Mouse (Mus musculus) cerebellum, postnatal 36 days (tissue): ENCODE measurements around the gene Dysf.

Experiments
- DNase-seq, 2 experiments: peaks; one replicate each; pipeline ENCODE4 v3.0.0; 2021 to 2022; ENCODE audit warnings: mixed read lengths in 2 of 2

Dysf gene

DNA sequence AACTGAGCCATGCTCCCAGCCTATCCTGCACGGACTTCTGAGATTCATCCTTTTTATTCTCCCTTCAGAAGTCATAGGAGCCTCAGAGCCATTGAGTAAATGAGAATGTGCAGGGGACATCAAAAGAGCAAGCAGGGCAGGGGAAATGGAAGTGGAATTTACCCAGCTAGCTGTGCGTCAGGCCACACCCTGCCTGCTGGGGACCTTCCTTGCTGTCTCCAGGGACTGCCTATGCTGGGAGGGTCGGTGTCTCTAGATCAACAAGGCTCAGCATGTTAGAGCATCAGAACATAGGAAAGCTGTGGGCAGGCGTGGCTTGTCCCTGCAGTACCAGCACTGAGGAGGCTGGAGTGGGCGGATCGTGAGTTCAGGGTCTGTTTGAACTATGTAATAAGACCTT lies 42.6 kb downstream of the Dysf start:
- DNase-seq: no peak

DNA sequence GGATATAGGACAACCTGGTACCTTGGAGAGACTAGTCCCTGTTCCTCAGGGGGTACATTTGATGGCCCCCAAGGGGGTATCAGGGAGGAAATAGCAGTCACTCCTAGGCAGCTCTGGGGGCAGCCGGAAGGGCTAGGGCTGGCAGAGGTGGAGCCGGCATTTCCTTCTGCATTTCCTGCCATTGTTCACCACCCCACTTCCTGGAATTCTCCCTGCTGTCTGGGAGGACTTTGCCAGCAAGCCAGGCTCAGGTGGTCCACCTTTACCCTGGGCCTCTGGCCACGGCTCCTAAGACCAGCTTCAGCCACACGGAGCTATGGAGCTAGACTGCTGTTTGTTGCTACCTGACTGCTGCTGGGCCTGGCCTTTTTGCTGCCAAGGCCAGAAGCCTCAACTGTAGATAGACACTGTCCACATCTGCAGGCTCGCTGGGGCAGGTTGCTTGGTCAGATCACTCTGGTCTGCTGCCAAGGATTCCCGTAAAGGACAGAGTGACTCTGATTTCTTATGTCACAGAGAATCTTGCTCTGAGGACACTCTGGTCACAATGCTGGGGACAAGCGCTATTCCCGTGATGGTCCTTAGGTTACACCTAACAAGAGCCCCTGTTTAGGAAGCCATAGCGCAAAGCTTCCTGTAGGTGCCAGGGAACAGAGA lies 45.6 kb downstream of the Dysf start:
- DNase-seq: no peak

DNA sequence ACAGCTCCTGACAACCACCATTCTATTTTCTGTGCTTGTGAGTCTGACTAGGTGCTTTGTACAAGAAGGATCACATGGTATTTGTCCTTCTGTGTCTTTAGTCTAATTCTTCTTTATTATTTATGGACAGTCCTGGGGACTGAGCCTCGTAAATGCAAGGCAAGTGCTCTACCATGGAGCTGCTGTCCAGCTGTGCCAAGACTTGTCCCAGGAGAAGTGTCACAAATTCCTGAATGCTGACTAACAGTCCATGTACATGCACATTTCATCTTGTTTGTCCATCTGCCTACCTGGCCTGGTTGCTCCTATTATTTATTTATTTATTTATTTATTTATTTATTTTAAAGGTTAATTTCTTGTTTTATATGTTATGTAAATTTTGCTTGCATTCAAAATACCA lies 47.2 kb downstream of the Dysf start:
- no peak for DNase-seq

DNA sequence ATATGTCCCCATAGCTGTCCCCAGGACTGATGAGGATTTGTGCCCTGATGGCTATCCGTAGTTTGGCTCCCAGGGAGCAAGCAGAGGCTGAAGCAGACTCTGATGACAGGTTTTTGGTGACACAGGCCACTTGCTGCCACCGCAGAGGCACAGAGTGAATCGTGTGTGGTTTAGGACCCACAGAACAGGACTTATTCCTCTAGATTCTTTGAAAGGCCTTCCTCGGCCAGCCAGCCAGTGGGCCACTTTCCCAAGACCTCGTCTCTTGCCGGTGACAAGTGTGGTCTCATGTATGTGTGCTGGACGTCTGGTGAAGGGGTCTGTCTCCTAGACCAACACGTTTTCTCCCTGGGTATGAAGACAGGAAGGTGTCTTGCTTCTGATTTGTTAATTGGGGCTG lies 48.8 kb downstream of the Dysf start:
- DNase-seq: no peak

DNA sequence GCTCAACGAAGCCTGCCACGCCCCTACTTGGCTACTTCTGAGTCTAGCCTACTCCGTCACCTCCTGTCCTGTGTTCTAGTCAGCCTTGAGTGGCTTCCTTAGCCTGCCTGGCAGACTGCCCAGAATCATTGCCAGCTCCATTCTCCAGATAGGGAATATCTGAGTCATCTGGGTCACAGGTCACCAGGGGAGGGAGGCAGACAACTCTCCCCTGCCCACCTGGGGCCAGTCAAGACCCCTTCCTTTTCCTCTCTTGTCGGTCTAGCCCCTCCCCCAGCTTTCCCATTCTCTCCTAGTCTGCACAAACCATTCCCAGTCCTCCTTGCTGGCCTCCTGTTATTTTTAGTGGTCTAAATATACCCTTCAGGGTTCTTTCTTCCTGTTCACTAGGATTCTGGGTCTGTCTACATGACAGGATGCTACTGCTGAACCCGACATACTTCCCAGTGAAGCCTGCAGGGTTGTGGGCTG lies 50.3 kb downstream of the Dysf start:
- DNase-seq: peak in 1 of 2 experiments; percentile 11

DNA sequence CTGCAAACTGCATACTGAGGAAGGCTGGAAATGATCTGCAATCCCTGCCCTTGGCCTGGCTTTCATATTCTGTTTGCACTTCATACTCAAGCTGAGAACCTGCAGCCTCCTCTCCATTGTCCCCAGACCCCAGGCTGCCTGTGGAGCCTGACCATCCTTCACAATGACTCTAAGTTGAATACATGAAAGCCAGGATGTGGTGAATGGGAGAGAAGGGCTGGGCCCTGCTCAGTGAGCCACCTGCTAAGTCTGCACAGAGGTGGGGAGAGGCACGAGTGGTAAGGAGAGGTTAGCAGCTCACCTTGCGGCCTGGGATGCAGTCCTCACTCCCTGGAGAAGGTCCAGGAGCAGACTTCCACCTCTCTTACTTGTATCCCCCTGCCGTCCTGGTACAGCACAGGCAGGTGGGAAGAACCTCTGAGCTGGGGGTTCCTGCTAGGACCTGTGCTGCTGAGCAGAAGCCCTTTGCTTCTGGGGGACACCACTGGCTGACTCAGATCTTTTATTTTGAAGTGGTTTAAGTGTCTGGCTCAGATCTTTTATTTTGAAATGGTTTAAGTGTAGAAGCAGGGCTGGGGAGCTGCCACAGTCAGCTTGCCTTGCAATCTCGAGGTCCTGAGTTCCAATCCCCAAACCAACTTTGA lies 51.5 kb downstream of the Dysf start:
- DNase-seq: no peak

DNA sequence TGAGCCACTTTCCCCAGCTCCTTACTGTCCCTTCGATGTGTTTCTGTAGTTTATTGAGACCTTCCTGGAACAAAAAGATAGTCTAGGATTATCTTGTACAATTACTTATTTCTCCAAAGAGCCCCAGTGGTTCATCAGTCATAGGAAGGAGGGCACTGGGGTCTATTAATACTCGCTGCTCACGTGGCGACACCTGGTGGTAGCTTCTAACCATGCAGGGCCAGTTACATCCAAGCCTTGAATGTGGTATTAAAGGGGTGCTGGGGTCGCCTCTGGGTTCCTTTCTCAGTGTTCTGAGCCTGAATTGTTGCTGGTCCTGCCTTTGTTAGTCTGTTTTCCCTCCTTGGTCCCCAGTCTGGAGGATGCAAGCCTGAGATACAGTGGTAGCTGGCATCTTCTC lies 52.9 kb downstream of the Dysf start:
- DNase-seq: peak; percentile 56 to 57

DNA sequence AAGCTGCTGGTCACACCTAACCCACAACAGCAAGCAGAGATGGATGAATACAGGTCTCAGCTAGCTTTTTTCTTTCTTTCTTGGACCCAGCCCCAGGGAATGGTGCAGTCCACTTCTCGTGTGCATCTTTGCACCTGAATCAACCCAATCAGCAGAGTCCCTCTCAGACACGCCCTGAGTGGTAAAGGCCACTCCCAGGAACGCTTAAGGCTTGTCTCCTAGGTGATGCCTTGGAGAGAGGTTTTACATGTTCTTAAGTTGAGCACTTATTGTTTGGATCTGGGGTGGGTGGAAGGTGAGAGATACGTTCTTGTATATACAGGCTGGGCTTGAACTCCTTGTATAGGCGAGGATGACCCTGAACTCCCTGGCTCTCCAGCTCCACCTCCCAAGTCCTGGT lies 54.2 kb downstream of the Dysf start:
- DNase-seq: no peak

DNA sequence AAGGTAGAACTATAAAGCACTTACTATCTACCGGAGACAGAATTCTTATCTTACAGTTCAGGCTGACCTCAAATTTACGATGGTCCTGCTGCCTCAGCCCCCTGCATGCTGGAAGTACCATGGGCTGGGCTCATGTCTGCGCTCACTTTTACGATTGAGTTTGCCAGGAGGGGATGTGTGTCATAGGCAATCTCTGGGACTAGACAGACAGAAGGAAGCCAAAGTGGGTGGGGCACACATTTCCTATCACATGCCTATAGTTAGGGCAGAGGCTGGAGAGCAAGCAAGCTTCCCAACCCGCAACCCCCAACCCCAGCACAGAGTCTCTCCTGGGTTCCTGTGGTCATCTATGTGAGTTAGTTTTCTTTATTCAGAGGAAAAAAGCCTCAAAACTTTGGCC lies 59.8 kb downstream of the Dysf start:
- DNase-seq: no peak

DNA sequence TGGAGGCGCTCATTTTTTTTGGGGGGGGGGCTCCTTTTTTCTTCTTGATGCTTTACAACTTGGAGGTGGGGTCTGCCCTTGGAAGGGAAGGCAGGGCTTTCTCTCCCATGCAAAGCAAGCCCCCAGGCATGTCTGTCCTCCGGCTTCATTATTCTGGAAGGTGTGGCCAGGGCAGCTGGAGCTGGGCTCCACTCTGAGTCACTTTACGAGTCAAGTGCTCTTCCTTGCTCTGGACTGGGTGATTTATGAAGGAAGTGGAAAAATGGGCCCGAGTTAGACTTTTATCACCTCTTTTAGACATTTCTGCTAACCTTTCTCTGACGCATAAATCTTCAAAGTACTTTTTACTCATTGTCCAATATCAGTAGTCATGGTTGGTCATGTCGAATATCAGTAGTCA lies 61.9 kb downstream of the Dysf start:
- no peak for DNase-seq

DNA sequence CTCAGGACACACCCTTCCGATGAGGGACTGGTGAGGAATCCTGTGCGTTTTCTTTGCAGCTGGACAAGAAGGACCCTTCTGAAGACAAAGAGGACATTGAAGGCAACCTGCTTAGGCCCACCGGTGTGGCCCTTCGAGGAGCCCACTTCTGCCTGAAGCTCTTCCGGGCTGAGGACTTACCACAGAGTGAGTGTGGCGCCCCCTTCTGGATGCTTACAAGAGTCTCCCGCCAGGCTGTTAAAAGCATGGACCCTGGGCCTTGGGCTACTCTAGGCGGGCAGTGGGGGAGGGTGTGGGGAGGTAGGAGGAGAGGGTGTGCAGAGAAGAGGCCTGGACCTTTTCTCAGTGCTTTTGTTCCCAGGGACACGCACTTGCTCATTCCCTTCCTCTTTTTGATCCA lies 64.2 kb downstream of the Dysf start:
- DNase-seq: no peak

DNA sequence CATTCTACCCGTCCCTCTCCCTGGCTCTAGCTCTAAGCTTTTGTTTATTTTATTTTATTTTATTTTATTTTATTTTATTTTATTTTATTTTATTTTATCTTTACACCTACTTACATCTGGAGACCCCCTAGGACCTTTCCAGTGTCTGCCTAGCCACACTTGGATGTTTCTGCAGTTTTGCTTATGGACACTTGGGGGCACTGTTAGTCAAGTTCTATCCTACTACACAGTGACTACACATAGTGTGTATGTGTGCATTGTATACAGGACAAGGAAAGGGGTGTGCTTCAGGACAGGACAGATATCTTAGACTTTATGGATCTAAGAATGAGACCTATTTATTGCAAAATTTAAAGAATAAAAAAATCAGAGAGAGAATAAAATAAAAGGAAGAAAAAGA lies 69.8 kb downstream of the Dysf start:
- no peak for DNase-seq

DNA sequence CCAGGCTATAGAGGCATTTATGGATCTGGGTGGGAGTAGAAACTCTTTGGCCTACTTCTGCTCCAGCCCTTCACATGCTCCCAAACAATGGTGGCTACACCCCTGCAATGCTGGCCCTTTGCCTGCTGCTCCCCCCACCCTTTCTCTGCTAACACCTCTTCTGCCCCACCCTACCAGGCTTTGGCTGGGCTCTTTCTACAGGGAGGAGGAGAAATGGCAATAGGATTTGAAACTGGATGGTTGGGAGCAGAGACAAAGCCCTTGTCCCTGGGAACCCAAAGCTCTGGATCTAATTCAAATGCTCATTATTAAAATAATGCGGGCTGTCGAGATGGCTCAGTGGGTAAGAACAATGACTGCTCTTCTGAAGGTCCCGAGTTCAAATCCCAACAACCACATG lies 72.2 kb downstream of the Dysf start:
- DNase-seq: no peak

DNA sequence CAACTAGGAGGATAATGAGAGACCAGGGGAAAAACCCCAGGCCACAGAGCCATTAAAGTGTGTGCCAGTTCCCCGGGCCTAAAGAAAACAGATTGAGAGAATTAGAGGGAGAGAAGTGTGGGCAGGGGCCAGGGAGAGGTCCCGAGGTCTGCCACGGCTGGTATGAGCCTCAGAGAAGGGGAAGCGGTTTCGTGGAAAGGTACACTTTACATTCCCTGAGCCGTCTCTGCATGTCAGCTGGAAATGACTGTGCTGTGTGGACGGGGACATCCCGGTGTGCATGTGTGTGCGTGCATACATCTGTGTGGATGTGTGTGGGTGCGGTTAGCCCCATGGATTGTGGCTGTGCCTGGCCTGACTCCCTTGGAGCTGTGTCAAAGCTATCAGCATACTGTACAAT lies 76.4 kb downstream of the Dysf start:
- DNase-seq: no peak

DNA sequence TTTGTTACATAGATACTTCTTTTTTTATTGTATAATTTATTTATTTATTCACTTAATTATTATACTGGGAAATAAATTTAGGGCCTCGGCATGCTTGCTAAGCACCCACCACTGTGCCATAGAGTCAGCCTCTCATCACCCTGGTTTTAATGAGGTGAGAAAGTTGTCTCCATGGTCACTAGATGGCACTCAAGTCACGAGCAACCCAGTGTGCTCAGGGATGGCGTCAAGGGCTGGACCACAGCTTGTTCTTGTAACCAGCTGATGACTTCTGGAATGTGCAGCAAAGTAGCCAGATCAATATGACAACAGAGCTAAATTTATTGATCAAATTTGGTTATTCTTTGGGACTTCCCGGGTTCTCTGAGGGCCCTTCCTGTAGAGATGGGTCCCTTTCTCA lies 85.1 kb downstream of the Dysf start:
- DNase-seq: peak; percentile 47 to 53

DNA sequence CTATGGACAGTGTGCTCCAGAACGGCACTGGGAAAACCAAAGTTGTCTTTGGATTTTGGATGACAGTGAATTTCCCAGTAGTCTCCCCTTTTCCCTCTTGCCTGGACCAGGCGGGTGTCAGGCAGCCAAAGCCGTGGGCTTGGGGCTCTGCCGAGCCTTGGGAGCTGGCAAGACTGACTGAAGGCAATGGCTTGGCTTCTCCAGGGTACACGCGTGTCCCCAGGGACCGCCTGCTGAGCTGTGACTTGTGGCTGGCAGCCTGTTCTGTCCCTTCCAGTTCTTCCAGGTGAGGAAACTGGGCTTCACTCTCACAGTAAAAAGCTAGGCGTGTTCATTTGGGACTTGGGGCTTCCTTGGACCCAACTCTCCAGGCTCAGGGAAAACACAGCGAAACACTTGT lies 86.1 kb downstream of the Dysf start:
- no peak for DNase-seq

DNA sequence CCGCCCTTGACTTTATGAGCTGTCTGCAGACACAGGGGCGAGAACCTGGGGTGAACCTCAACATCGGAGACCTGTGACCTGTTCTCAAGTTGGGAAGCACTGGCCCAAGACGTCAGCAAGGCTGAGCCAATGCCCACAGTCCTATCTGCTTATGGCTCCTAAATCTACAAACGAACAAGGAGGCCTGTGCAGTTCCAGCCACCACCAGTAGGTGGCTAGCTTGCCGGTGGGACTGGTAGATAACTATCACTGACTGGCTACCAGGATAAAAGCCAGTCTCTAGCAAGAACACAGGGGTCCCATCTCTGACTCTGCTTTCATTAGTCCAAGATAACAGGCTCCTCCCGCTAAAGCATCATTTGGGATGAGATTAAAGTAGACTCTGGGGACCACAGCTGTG lies 86.6 kb downstream of the Dysf start:
- peak; percentile 77 to 80 for DNase-seq

DNA sequence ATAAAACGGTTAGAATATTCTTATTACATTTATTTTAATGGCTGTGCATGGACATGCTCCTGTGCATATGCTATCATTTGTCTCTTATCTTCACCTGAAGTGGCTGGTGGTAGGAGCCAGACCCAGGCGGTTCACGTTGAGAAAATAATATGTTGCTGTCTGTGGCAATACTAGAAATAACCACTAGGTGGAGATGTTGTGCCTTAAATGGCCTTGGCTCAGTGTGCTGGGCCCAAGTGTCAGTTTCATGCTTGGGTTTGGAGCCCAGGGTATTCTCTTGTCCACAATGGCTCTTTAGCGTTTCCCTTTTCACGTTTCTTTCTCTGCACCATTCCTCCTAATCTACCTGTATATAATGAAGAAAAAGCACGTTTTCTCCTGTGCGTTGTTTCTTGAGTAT lies 87.5 kb downstream of the Dysf start:
- peak; percentile 40 to 73 for DNase-seq

DNA sequence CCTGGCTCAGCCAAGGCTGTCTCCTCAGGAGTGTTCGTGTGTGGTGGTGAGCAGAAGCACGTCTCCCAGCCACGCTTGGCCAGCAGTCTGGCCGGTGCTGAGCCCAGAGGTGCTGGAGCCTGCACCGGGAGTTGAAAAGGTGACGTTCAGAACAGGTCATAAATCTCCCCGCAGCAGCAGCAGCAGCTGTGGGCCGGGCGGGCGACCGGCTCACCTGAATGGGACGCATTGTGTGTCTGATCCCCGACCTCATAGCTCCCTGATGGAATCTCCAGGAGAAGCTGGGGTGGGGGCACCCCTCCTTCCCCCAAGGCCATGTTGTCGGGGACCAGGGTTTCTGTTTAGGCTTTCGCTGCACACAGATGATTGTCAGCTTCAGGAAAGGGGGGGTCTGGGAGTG lies 93.6 kb downstream of the Dysf start:
- DNase-seq: no peak

DNA sequence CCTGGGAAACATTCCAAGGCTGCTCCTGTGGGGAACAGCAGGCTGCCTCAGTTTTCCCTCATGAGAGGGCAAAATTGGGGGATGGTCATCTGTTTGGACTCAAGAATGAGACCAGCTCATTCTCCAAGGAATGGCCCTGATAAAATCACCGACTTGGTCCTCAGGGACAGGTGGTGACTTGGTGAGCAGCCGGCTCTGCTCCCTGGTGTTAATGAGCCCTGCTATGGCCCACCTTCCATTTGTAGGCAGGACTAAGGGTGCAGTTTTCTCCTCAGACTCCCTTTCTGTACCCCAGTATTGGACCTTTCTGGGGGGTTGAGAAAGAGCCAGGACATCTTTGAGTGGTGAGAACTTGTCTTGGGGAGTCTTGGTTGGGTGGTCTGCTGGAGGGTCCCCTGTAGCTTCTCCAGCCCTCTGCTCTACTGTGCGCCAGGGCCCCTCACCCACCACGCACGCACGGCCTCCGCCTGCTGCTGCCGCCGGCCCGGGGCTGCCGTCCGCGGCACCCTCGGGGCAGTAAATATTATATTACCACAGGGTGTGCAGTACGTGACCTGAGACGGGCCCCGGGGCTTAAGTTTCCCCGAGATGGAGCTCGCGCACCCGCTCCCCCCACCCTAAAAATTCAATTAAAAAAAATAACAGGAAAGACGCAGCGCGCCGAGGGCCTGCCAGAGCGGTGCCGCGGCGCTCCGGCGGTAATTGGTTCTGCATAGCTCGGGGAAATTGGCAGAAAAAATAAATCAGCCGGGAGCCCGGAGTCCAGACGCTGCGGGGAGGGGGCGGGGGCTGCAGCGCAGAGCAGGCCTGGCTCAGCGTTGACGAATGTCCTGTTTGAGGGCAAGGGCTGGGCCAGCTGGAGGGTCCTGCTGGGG lies 97.0 kb downstream of the Dysf start:
- DNase-seq: peak; percentile 24 to 37

DNA sequence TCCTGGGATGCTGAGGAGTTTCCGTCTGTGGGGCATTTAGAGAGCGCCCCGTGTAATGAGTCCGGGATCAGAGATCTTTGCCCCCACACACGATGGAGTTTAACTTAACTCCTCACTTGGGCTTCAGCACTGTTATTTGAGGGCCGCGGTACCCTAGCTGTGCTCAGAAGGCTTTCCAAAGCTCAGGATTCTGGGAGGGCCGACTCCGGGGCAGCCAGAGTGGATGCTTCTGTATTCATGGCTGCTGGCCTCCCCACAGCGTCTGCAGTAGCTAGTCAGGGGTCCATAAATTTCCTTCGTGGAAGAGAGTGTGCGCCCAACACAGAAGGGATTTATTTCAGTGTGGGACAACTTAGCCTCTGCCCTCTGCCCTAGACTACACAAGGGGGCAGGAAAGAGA lies 97.7 kb downstream of the Dysf start:
- no peak for DNase-seq

DNA sequence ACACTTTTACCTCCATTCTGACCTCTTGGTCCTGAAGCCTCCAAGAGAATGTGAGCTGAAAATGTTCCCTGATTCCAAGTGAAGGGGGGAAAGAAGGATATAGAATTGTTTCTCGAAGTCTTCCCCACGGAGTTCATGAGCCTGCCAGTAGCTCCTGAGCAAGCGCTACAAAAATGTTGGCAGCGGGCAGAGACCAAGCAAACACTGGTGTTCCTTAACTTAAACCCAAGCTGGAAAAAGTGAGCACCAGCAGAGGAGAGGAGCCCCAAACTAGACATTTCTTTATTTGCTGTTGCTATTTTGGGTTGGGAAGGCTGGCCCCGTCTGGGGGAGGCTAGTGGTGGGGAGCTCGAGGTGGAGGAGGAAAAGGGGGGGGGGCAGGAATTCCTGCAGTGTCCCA lies 102.0 kb downstream of the Dysf start:
- no peak for DNase-seq

DNA sequence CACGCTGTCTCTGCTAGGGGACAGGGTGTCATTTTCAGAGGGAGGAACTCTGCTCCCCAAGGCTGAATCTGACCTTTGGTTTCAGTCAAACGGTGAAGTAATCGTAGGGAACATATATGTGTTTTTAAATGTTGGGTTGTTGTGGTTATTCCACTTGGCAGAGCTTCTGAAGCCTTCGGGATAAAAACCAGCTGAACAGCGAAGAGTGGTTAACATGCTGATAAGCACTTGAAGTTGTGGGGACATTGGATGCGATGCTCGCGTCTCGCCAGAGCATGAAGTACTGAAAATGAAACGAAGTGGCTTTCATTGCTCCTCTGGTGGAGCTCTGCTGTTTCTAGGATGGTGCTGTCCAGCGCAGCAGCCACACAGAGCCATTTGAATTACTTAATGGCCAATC lies 102.7 kb downstream of the Dysf start:
- DNase-seq: no peak
